Mouse (Mus musculus) midbrain, embryonic 10.5 days (tissue): ENCODE data around the gene Atp1b2. TPM values are rescaled to one million over a fixed set of nuclear protein-coding genes. Genes with fewer than 3 reads are reported as not detected.
"Not testable (repeated sequence)": the region's sequence is repeated elsewhere in the genome, so short reads cannot be mapped to it uniquely, and the experiment has no call there.

Source experiments
- DNase-seq: peaks from one replicate; pipeline ENCODE4 v3.0.0-alpha.2; 2017; ENCODE audit warnings: low spot score
- H3K27ac ChIP-seq: fragments of 300-500 bp; sonication (generic); replicated peaks from 2 replicates; pipeline ENCODE4 v1.5.1; 2016; ENCODE audit warnings: mild to moderate bottlenecking
- H3K27me3 ChIP-seq: fragments of 300-500 bp; sonication (generic); 2 replicates; pipeline ENCODE4 v1.6.1; 2016; ENCODE audit warnings: low read depth, mild to moderate bottlenecking; ENCODE audit not compliant: poor library complexity, severe bottlenecking
- H3K36me3 ChIP-seq: fragments of 300-500 bp; sonication (generic); 2 replicates; pipeline ENCODE4 v1.6.1; 2016; ENCODE audit warnings: mild to moderate bottlenecking, moderate library complexity
- H3K4me1 ChIP-seq: fragments of 300-500 bp; sonication (generic); 2 replicates; pipeline ENCODE4 v1.6.1; 2016
- H3K4me3 ChIP-seq: fragments of 300-500 bp; sonication (generic); 2 replicates; pipeline ENCODE4 v1.5.1; 2016; ENCODE audit warnings: mild to moderate bottlenecking, moderate library complexity
- H3K9me3 ChIP-seq: fragments of 300-500 bp; sonication (generic); replicated peaks from 2 replicates; pipeline ENCODE4 v1.6.1; 2016; ENCODE audit warnings: mild to moderate bottlenecking
- WGBS: fragments of 180-500 bp; shearing (Covaris S2); methylation state at CpG from one replicate; pipeline ENCODE4 v1.1.7; 2016; 5-methylcytosine and 5-hydroxymethylcytosine counted together
- polyA plus RNA-seq: library from polyadenylated mRNA; unstranded; fragments of >200 nt; fragmentation: Nextera tagmentation; extraction: Ambion mirVana; gene quantifications from 2 replicates; pipeline ENCODE4 v1.2.1, GENCODE M21; 2016

Atp1b2 gene
- polyA plus RNA-seq, 1 experiment from 2014 or later: 6.0 TPM

DNA sequence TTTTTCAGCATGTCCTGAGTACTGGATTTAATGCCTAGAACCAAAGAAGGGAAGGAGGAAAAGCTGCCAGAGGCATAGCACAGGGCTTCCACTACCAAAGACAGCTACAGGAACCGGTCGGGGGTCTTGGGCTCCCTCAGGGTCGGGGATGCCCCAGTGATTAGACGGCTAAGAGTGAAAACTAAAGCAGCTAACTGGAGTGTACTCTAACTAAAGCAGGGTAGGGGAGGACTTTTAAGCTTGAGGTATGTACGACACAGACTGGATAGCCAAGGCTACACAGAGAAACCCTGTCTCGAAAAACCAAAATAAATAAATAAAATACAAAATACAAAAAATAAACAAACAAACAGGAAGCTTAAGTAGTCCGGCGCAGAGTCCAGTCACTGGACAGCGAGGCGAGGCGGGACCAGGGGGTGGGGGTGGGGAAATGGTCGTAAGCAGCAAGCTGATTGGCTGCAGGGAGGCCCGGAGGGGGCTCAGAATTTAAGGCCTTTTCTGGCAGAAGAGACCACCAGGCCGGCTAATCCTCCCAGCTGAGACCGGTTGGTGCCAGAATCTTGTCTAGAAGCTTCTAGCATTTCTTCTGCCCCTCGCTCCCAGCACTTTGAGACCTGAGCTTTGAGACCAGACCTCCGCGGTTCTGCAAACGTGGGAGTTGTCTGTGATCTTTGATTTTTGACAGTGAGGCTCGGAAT is 16.0 kb upstream of the Atp1b2 start, which contains the start of gene Sat2:
Gene Sat2, plus strand, starts transcription at position 454 of the 698 bp plus-strand sequence.
- H3K36me3 ChIP-seq: no peaks in the 10 kb centered on the region
- H3K27me3 ChIP-seq: peaks cover 10% of the 10 kb centered on the region; the same call in 1 of the 2 replicates
- no peaks in the 10 kb centered on the region for H3K9me3 ChIP-seq
- H3K4me1 ChIP-seq: peaks cover 29% of the 10 kb centered on the region
- peak within 1 kb of the TSS; percentile 93 for H3K27ac ChIP-seq
- peak within 1 kb of the TSS; percentile 59 for H3K4me3 ChIP-seq
- DNase-seq: peak; percentile 87
- WGBS: 2% methylated on average over 20 of the region's 20 CpGs

DNA sequence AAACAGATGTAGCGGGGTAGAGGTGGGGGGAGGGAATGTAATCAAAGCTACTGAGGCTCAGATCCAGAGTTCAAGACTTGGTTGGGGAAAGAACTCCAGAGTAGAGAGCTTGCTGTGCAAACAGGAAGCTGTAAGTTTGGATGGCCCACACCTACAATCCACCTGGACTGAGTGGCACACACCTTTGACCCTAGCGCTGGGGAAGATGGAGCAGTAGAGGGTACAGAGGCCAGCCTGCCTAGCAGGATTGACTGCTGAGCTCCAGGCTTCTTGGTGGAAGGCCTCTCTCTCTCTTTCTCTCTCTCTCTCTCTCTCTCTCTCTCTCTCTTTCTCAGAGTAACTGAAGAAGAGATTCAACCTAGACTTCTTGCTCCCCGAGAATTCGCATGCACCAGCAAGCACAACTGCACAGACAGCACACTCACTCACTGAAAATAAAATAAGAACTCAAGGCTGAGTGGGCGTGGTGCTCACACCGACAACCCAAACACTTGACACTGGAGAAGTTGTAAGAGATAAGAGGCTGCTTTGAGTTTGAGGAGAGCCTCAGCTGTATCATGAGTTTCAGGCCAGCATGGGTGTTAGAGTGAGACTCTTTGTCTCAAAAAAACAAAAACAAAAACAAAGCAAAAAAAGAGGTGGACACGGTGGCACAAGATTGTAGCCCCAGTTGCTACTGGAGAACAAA is 14.8 kb upstream of the Atp1b2 start:
- Histone ChIP-seq H3K9me3 (no peaks in the 10 kb centered on the region), H3K27me3 (peaks cover 18% of the 10 kb centered on the region), H3K4me3 (no peak overlapping the region), H3K36me3 (no peaks in the 10 kb centered on the region), H3K4me1 (peaks cover 29% of the 10 kb centered on the region), H3K27ac (peak overlapping the region; percentile 93; the same call in 1 of the 2 replicates)
- DNase-seq: no peak
- WGBS: 89% methylated on average over 7 of the region's 7 CpGs

DNA sequence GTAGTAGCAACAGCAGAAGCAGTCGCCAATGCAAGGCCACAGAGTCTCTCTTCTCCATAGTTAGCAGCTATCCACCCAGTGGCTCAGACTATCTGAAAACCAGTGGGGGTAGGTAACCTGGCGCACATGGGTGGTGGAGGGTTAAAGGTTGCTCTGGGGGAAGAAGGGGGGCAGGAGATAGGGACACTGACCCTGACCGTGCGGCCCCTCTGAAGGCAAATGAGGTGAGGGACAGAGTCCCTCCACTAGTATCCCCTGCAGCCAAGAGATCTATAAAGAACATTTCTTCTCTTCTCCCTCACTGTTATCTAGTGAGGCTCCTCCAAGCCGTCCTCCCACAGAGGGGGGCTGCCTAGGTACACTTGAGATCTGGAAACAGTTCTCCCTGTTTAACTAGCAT is 12.1 kb upstream of the Atp1b2 start, which contains the start of gene Shbg:
Gene Shbg, minus strand, starts transcription at position 101 of the 400 bp plus-strand sequence.
- Histone ChIP-seq H3K4me3 (no peak within 1 kb of the TSS), H3K4me1 (peaks cover 35% of the 10 kb centered on the region), H3K27ac (no peak within 1 kb of the TSS), H3K9me3 (no peaks in the 10 kb centered on the region), H3K36me3 (no peaks in the 10 kb centered on the region), H3K27me3 (peaks cover 29% of the 10 kb centered on the region)
- DNase-seq: no peak
- 74% methylated on average over 5 of the region's 5 CpGs for WGBS

DNA sequence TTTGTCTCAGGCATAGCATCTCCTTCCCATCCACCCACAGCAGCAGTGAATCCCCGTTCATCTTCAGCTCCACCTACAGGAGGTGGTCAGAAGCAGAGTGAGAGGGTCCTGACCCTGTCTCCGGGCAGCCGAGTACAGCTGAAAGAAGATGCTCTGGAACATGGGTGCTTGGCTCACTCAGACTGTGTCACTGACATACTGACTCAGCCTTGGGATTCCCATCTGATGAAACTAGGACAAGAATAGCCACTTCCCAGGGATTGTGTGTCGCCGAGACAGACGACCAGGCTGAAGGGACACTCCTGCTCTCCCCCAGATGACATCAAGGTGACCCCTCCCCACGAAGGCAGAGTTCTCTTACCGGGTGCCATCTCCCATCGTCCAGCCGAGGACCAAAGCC is 11.0 kb upstream of the Atp1b2 start:
- no peaks in the 10 kb centered on the region for H3K9me3 ChIP-seq
- no peaks in the 10 kb centered on the region for H3K36me3 ChIP-seq
- DNase-seq: no peak
- 49% methylated on average over 10 of the region's 10 CpGs for WGBS
- H3K4me1 ChIP-seq: peaks cover 25% of the 10 kb centered on the region
- peaks cover 29% of the 10 kb centered on the region for H3K27me3 ChIP-seq
- no peak overlapping the region for H3K27ac ChIP-seq
- H3K4me3 ChIP-seq: no peak overlapping the region

DNA sequence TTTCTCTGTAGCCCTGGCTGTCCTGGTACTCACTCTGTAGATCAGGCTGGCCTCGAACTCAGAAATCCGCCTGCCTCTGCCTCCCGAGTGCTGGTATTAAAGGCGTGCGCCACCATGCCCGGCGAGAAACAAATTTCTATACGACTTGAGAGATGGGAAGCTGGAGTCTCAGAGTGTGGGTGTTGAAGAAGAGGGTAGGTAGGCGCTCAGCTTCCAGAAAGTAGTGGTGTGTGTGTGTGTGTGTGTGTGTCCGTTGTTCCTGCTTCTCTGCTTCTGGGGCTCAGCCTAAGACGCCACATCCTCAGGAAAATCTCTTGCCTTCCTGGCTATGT is 8.5 kb upstream of the Atp1b2 start:
- peak overlapping the region; percentile 36 for H3K4me3 ChIP-seq

DNA sequence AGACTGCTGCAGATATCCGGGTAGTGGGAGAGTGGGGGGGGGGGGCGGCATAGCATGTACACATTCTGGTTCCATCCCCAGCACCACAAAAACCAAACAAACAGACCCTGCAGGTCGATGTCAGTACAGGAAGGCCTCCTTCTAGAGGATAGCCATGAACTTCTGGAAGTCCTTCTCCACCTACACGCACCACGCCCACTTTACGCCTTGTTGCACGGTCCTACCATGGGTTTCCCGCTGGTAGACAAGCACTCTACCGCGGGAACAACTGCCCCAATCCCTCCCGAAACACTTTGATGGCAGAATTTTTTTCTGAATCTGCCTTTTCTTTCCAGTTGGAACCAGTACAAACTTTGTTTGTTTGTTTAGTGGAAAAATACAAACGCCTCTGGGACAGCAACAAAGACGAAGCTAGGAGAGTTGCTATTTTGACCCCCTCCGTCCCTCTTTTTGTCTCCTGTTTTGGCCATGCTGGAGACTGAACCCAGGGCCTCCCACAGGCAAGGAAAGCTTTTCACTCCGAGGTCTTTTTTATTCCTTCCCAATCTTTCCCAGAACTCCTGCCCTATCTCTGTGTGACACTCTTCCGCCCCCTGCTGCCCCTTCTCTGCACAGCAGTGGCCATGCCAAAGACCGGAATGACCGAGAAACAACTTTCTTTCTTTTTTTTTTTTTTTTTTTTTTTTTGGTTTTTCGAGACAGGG is 8.0 kb upstream of the Atp1b2 start:
- peaks cover 29% of the 10 kb centered on the region for H3K27me3 ChIP-seq
- H3K4me3 ChIP-seq: peak overlapping the region; percentile 36
- H3K9me3 ChIP-seq: no peaks in the 10 kb centered on the region
- H3K27ac ChIP-seq: peak overlapping the region; percentile 78
- WGBS: 6% methylated on average over 19 of the region's 19 CpGs
- H3K4me1 ChIP-seq: peaks cover 20% of the 10 kb centered on the region
- peak; percentile 84 for DNase-seq
- no peaks in the 10 kb centered on the region for H3K36me3 ChIP-seq

More for the DNA sequence above, 8.5 kb upstream of the Atp1b2 start:
- peak overlapping the region; percentile 78; the same call in 1 of the 2 replicates for H3K27ac ChIP-seq
- not testable (repeated sequence) for DNase-seq, H3K9me3 ChIP-seq, H3K36me3 ChIP-seq
- 53% methylated on average over 11 of the region's 11 CpGs for WGBS
- peaks cover 29% of the 10 kb centered on the region for H3K27me3 ChIP-seq
- H3K4me1 ChIP-seq: peaks cover 20% of the 10 kb centered on the region

DNA sequence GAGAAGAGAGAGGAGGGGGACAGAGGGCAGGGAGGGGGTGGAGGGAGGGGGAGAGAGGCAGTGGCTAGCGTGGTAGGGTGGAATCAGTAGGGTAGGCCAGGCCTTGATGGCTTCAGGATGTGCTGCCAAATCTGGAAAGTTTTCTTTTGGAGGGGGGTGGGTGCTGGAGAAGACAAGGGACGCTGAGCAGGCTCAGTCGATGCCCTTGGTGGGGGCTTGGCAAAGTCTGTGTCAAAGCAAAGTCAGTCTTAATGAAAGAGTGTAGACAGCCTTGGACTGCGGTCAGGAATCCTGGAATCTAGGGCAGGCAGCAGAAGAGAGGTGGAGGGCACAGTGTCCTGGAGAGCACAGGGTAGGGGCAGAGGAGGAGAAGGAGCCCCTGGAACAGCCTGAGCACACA is 5.2 kb upstream of the Atp1b2 start:
- H3K36me3 ChIP-seq: no peaks in the 10 kb centered on the region
- peaks cover 17% of the 10 kb centered on the region for H3K4me1 ChIP-seq
- no peak for DNase-seq
- H3K27ac ChIP-seq: no peak overlapping the region
- 67% methylated on average over 4 of the region's 4 CpGs for WGBS
- H3K9me3 ChIP-seq: no peaks in the 10 kb centered on the region
- no peak overlapping the region for H3K4me3 ChIP-seq
- H3K27me3 ChIP-seq: peaks cover 19% of the 10 kb centered on the region

DNA sequence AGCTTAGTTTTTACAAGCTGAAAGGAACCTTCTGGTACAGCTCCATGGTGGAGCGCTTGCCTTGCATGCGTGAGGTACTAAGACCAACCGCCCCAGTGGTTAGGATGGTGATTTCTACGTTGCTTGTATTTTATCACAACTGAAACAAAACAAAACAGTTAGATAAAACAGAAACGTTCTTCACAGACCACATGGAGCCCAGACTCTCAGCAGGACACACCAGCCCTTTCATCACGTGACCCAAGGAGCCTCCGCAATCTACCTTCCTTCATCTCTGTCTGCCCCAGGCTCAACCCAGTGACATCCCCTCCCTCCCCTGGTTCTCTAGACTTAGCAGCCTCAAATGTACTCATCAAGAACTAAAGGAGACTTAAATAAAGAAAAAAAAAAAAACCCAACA is 3.7 kb upstream of the Atp1b2 start:
- Histone ChIP-seq H3K27ac (no peak overlapping the region), H3K9me3 (no peaks in the 10 kb centered on the region), H3K36me3 (no peaks in the 10 kb centered on the region), H3K4me1 (peaks cover 29% of the 10 kb centered on the region), H3K27me3 (peaks cover 16% of the 10 kb centered on the region), H3K4me3 (no peak overlapping the region)
- DNase-seq: no peak
- WGBS: 65% methylated on average over 7 of the region's 7 CpGs

DNA sequence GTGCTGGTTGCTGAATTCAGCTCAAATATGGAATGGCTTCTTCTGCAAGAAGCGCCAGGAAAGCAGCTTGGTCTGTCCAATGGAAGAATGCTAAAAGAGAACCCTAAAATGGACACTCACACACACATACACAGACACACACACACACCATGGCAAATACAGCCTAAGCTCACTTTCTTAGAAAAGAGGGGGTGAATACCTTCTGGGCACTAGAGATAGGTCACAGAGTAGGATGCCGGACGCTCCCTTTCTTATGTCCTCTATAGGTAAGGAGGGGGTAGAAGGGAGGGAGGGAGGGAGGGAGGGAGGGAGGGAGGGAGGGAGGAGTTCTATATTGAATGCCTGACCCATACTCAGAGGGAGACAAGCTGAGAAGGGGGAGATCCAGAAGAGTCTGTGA is 2.8 kb upstream of the Atp1b2 start:
- H3K4me1 ChIP-seq: peaks cover 25% of the 10 kb centered on the region
- H3K27me3 ChIP-seq: peaks cover 23% of the 10 kb centered on the region
- 94% methylated on average over 3 of the region's 3 CpGs for WGBS
- no peak overlapping the region for H3K4me3 ChIP-seq
- no peaks in the 10 kb centered on the region for H3K36me3 ChIP-seq
- no peak for DNase-seq
- no peaks in the 10 kb centered on the region for H3K9me3 ChIP-seq
- no peak overlapping the region for H3K27ac ChIP-seq

DNA sequence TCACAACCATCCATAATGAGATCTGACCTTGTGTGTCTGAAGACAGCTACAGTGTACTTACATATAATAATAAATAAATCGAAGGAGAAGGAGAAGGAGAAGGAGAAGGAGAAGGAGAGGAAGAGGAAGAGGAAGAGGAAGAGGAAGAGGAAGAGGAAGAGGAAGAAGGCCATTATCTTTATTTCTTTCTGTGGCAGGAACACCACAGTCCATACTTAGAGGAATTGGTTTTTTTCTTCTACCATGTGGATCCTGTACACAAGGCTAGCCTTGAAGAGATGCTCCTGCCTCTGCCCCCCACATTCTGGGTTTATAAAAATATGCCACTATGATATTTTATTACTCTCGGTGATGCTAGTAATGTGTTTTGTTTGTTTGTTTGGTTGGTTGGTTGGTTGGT is 1.1 kb upstream of the Atp1b2 start:
- WGBS: 84% methylated on average over 2 of the region's 2 CpGs
- 0 out of 2 replicates have a peak overlapping the region, but pooled peaks have one; percentile 71 for H3K4me3 ChIP-seq
- H3K9me3 ChIP-seq: no peaks in the 10 kb centered on the region
- peaks cover 21% of the 10 kb centered on the region for H3K4me1 ChIP-seq
- peaks cover 38% of the 10 kb centered on the region for H3K27me3 ChIP-seq
- no peak for DNase-seq
- no peak overlapping the region for H3K27ac ChIP-seq
- H3K36me3 ChIP-seq: no peaks in the 10 kb centered on the region

DNA sequence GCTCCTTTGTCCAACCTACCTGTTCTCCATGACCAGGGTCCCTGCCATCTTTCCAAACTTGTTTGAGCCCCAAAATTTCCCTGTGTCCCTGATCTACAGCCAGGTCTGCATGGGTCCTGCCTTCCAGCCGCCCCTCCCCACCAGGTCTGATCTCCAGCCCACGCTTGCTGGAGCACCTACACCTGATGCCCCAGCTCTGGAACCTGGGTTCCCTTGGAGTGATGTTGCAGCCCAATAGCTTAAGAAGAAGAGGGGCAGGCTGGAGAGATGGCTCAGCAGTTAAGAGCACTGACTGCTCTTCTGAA is 701 bp upstream of the Atp1b2 start:
- 67% methylated on average over 2 of the region's 2 CpGs for WGBS
- H3K36me3 ChIP-seq: no peaks in the 10 kb centered on the region
- peak overlapping the region; percentile 83 for H3K27ac ChIP-seq
- peaks cover 21% of the 10 kb centered on the region for H3K4me1 ChIP-seq
- DNase-seq: no peak
- peak overlapping the region; percentile 71 for H3K4me3 ChIP-seq
- H3K9me3 ChIP-seq: no peaks in the 10 kb centered on the region
- H3K27me3 ChIP-seq: peaks cover 38% of the 10 kb centered on the region

DNA sequence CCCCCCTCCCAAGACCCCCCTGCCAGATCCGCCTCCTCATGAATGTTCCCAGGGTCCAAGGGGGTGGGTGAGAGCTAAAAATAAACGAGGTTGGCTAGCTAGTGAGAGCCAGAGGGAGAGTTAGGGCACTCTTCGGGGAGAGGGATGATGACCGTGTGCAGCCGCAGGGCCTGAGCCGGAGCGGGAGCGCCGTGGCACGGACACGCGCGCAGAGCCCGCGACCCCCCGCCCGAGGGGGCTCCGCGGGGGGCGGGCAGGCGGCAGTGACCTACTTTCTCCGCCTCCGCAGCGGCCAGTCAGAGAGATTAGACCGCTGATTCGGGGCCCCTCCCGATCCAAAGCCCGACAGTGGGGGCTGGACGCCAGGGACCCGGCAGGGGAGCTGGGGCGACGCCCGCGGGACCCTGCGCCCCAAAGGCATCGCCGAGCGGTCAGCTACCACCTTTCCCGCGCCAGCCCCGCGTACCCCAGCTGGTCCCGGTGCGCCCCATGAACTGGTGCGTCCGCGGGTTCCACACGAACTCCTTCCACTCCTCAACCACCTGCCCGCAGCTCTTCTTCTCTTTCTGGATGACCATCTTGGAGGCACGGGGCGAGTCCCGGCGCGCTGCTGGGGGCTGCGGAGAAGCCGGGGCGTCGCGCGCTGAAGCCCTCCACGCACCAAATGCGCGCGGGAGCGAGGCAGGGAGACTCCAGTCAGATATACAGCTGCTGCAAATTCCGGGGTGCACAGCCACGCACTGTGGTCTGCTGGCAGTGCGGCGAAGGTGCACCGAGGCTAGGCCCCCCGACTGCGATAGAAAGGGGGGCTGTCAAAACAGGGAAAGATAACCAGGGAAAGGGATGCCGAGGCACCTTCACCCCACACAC is 712 bp downstream of the Atp1b2 start:
- Histone ChIP-seq H3K4me3 (peak overlapping the region; percentile 71), H3K27me3 (peaks cover 38% of the 10 kb centered on the region), H3K9me3 (no peaks in the 10 kb centered on the region), H3K36me3 (0 out of 2 replicates have a peak, but pooled peaks cover 4% of the 10 kb centered on the region), H3K27ac (peak overlapping the region; percentile 83), H3K4me1 (peaks cover 33% of the 10 kb centered on the region)
- DNase-seq: peak; percentile 47
- WGBS: under 1% methylated on average over 73 of the region's 73 CpGs
